Mouse (Mus musculus) testis, adult 2 months (tissue): ENCODE data around the gene Vmn1r223.
"Not testable (repeated sequence)": the region's sequence is repeated elsewhere in the genome, so short reads cannot be mapped to it uniquely, and the experiment has no call there.

ENCODE experiments used
- CTCF ChIP-seq: fragments of 200-500 bp; IDR thresholded peaks from 2 replicates; pipeline ENCODE4 v1.5.1; 2012; ENCODE audit warnings: low read depth, mild to moderate bottlenecking, inconsistent platforms, low read length, moderate library complexity; ENCODE audit not compliant: control insufficient read depth, insufficient read depth, insufficient replicate concordance
- POLR2A ChIP-seq: fragments of 200-500 bp; IDR thresholded peaks from 2 replicates; pipeline ENCODE4 v1.6.1; 2012; ENCODE audit warnings: low read depth, mild to moderate bottlenecking, inconsistent platforms, low read length, moderate library complexity; ENCODE audit not compliant: control insufficient read depth

DNA sequence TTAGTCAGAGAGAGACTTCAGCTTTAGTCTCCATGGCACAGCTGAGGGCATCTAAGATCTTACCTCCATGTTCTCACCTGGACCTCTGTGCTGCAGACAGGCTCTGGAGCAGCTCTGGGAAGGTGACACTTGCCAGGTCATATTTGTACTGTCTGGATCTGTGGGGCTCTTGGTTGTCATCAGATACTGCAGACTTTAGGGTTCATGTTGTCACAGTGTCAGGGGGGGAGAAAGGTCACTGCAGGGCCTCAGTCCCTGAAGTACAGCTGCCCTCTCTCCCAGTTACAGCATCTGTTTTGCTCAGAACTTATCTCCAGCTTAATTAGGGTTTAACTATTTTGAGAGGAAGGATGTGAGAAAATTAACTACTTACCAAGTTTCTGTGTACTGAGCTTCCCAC, 11.1 kb upstream of the Vmn1r223 start, which contains the start of gene Vmn1r222:
- not testable (repeated sequence) for TF ChIP-seq CTCF, POLR2A
